Mouse (Mus musculus) layer of hippocampus, postnatal 10 days (tissue): ENCODE data around the gene Mtmr4. TPM values are rescaled to one million over a fixed set of nuclear protein-coding genes. Genes with fewer than 3 reads are reported as not detected.

Experiments used
- total RNA-seq, 2 experiments: library from RNA; stranded (reverse); gene quantifications; 2 replicates each; pipeline ENCODE4 v1.2.3; 2021

The Mtmr4 gene
- total RNA-seq, 2 experiments from 2014 or later = 82.7 to 84.6 TPM

Other genes with a start within 250 kb of the Mtmr4 start
- gene Ppm1e, start 233.1 kb upstream of the Mtmr4 start, total RNA-seq = 100 to 1,000 TPM; 251 to 257 TPM
- gene Rad51c, start 187.2 kb upstream of the Mtmr4 start, total RNA-seq = 1 to 10 TPM; 4.1 to 4.7 TPM
- gene Tex14, start 187.1 kb upstream of the Mtmr4 start, total RNA-seq = under 1 TPM; 0.22 to 0.48 TPM
- gene Gm11492, start 25.5 kb upstream of the Mtmr4 start, total RNA-seq = not detected
- gene Sept4, start 23.3 kb upstream of the Mtmr4 start, total RNA-seq = 10 to 100 TPM; 45.5 to 50.6 TPM
- gene Hsf5, start 25.0 kb downstream of the Mtmr4 start, total RNA-seq = under 1 TPM; 0.51 to 0.87 TPM
- gene Rnf43, start 70.6 kb downstream of the Mtmr4 start, total RNA-seq = 1 to 10 TPM; 3.8 to 4.0 TPM
- 10 to 100 TPM; 56.1 to 59.9 TPM for gene Supt4a, start 145.4 kb downstream of the Mtmr4 start, total RNA-seq
- gene Tspoap1, start 168.4 kb downstream of the Mtmr4 start, total RNA-seq = 100 to 1,000 TPM; 149 to 174 TPM
- gene Mpo, start 201.4 kb downstream of the Mtmr4 start, total RNA-seq = under 1 TPM; 0.48 to 0.62 TPM
- gene Lpo, start 236.1 kb downstream of the Mtmr4 start, total RNA-seq = under 1 TPM; 0.62 to 0.87 TPM